Mouse (Mus musculus) olfactory bulb, adult 2 months (tissue): ENCODE data around the gene Gjb3.

Source experiments
- CTCF ChIP-seq: fragments of 200-500 bp; IDR thresholded peaks from 2 replicates; pipeline ENCODE4 v1.5.1; 2012; ENCODE audit warnings: low read depth, mild to moderate bottlenecking, low read length, moderate library complexity; ENCODE audit not compliant: insufficient read depth
- POLR2A ChIP-seq: fragments of 200-500 bp; IDR thresholded peaks from 2 replicates; pipeline ENCODE4 v1.6.1; 2012; ENCODE audit warnings: mild to moderate bottlenecking, low read depth, low read length, moderate library complexity; ENCODE audit not compliant: insufficient read depth

DNA sequence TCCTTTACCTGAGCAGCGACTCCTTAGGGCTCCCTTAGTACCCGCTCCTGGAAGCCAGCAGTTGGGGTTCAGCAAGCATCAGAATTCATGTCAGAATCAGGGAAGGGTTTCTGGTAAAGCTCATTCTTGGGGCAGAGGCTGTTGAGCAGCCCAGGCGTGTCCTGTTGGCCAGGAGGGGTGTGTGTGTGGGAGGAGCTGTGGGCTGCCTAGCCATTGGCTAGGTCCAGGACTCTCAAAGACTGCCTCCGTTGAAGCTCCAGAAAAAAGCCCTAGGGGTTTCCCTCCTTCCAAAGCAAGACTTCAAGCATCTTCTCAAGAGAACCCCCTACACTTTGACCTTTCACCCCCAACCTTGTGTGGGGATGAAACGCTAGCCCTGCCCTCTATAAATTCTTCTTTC lies 27.4 kb upstream of the Gjb3 start, which contains the start of gene Gjb5:
- no peak for TF ChIP-seq CTCF
- no peak for TF ChIP-seq POLR2A
